Mouse (Mus musculus) midbrain, embryonic 11.5 days (tissue): Measurements from ENCODE around the gene Piezo1. TPM values are rescaled to one million over a fixed set of nuclear protein-coding genes. Genes with fewer than 3 reads are reported as not detected.

Experiments
- ATAC-seq: fragments of 200-750 bp; cut with Nextera tagmentation; 2 replicates; pipeline ENCODE4 v1.8.0; 2017; ENCODE audit warnings: moderate TSS enrichment, moderate library complexity; ENCODE audit not compliant: low FRiP score
- DNase-seq: peaks from one replicate; pipeline ENCODE4 v3.0.0; 2015; ENCODE audit warnings: low spot score; ENCODE audit errors: missing footprints
- H3K27ac ChIP-seq: fragments of 300-500 bp; sonication (generic); 2 replicates; pipeline ENCODE4 v1.5.1; 2014; ENCODE audit warnings: low read depth, low read length
- H3K27me3 ChIP-seq: fragments of 300-500 bp; sonication (generic); 2 replicates; pipeline ENCODE4 v1.6.1; 2014; ENCODE audit warnings: mild to moderate bottlenecking, low read length, moderate library complexity, mixed read lengths; ENCODE audit not compliant: control insufficient read depth, insufficient read depth
- H3K36me3 ChIP-seq: fragments of 300-500 bp; sonication (generic); 2 replicates; pipeline ENCODE4 v1.6.1; 2014; ENCODE audit warnings: mild to moderate bottlenecking, low read length, moderate library complexity, mixed read lengths; ENCODE audit not compliant: control insufficient read depth, insufficient read depth
- H3K4me1 ChIP-seq: fragments of 300-500 bp; sonication (generic); 2 replicates; pipeline ENCODE4 v1.6.1; 2014; ENCODE audit warnings: low read length; ENCODE audit not compliant: control insufficient read depth, insufficient read depth
- H3K4me2 ChIP-seq: fragments of 300-500 bp; sonication (generic); 2 replicates; pipeline ENCODE4 v1.6.1; 2014; ENCODE audit warnings: mild to moderate bottlenecking, moderate library complexity
- H3K4me3 ChIP-seq: fragments of 300-500 bp; sonication (generic); 2 replicates; pipeline ENCODE4 v1.5.1; 2014; ENCODE audit warnings: low read depth, low read length
- H3K9ac ChIP-seq: fragments of 300-500 bp; sonication (generic); 2 replicates; pipeline ENCODE4 v1.6.1; 2014; ENCODE audit warnings: low read length
- H3K9me3 ChIP-seq: fragments of 300-500 bp; sonication (generic); 2 replicates; pipeline ENCODE4 v1.6.1; 2016; ENCODE audit warnings: low read length; ENCODE audit not compliant: control insufficient read depth
- WGBS: fragments of 180-500 bp; shearing (Covaris S2); extraction: QIAGEN DNeasy Blood & Tissue Kit; methylation state at CpG from one replicate; pipeline ENCODE4 v1.1.7; 2014; 5-methylcytosine and 5-hydroxymethylcytosine counted together
- polyA plus RNA-seq: library from polyadenylated mRNA; unstranded; fragments of >200 nt; fragmentation: Nextera tagmentation; extraction: Ambion mirVana; gene quantifications from 2 replicates; pipeline ENCODE4 v1.2.1, GENCODE M21; 2014

Piezo1 gene
- polyA plus RNA-seq, 1 experiment from 2014 or later: 4.3 TPM

DNA sequence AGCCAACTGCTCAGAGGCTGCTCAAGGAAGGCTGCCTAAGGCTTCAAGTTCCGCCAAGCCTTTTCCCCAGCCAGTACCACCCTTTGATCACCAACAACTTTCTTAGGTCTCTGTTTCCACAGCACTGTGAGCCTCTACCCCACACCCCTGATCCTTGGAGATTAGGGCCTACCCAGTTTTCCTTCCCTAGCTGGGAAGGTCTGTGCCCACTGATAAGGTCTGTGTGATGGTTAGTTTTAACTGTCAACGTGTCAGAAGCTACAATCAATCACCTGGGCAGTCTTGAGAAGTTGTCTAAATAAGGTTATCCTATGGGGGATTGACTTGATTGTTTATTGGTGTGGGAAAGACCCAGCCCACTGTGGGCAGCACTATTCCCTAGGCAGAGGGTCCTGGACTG, 13.3 kb downstream of the Piezo1 start:
- Histone ChIP-seq H3K9ac (no peak overlapping the region), H3K27ac (no peak overlapping the region), H3K9me3 (no peaks in the 10 kb centered on the region), H3K4me3 (no peak overlapping the region), H3K4me2 (no peak overlapping the region), H3K27me3 (no peaks in the 10 kb centered on the region), H3K4me1 (no peaks in the 10 kb centered on the region), H3K36me3 (no peaks in the 10 kb centered on the region; the same call in 1 of the 2 replicates)
- DNase-seq (no peak), ATAC-seq (no peak)
- WGBS: 86% methylated on average over 2 of the region's 2 CpGs

- Histone ChIP-seq H3K27me3 (no peaks in the 10 kb centered on the region), H3K36me3 (no peaks in the 10 kb centered on the region), H3K4me3 (no peak overlapping the region), H3K9ac (no peak overlapping the region), H3K4me2 (no peak overlapping the region), H3K27ac (no peak overlapping the region), H3K9me3 (no peaks in the 10 kb centered on the region), H3K4me1 (no peaks in the 10 kb centered on the region)
- WGBS: 77% methylated on average over 6 of the region's 6 CpGs
- DNase-seq (no peak), ATAC-seq (no peak)
Measured at GRCm38 (mm10) chr8:122537033-122537432, 14.1 kb downstream of the Piezo1 start.

GRCm38 (mm10) chr8:122531312-122531711, 19.8 kb downstream of the Piezo1 start:
- H3K36me3 ChIP-seq: no peaks in the 10 kb centered on the region
- H3K27ac ChIP-seq: no peak overlapping the region
- no peaks in the 10 kb centered on the region for H3K4me1 ChIP-seq
- H3K9me3 ChIP-seq: no peaks in the 10 kb centered on the region
- DNase-seq: no peak
- no peak overlapping the region for H3K9ac ChIP-seq
- no peak overlapping the region for H3K4me2 ChIP-seq
- H3K27me3 ChIP-seq: no peaks in the 10 kb centered on the region
- ATAC-seq: no peak
- no peak overlapping the region for H3K4me3 ChIP-seq
- 86% methylated on average over 8 of the region's 8 CpGs for WGBS

DNA sequence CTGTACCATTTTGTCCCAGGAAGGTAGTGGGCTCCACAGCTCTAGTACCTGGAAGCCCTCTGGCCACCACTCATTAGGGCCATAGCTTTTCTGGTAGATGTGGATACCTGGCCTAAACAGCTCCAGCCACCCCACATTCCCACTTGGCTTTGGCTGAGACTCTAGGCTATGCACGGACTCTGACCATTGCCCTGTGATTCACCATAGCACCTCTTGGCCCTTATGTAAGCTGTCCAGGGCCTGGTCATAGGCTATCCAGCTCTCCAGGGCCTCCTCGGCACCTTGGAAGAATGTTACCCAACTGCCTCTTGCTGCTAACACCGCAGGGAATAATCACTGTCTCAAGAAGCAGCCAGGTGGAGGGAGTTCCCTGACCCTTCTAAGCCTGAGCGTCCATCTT, 22.0 kb downstream of the Piezo1 start:
- Histone ChIP-seq H3K4me2 (no peak overlapping the region), H3K4me1 (peaks cover under 1% of the 10 kb centered on the region), H3K36me3 (no peaks in the 10 kb centered on the region), H3K9me3 (no peaks in the 10 kb centered on the region), H3K27me3 (no peaks in the 10 kb centered on the region), H3K9ac (no peak overlapping the region), H3K27ac (no peak overlapping the region), H3K4me3 (no peak overlapping the region)
- 78% methylated on average over 4 of the region's 4 CpGs for WGBS
- ATAC-seq: no peak
- DNase-seq: no peak

GRCm38 (mm10) chr8:122527937-122528336, 23.2 kb downstream of the Piezo1 start:
- 93% methylated on average over 3 of the region's 3 CpGs for WGBS
- H3K27ac ChIP-seq: no peak overlapping the region
- no peak overlapping the region for H3K9ac ChIP-seq
- no peaks in the 10 kb centered on the region for H3K36me3 ChIP-seq
- ATAC-seq (no peak), DNase-seq (no peak)
- no peaks in the 10 kb centered on the region for H3K9me3 ChIP-seq
- H3K4me2 ChIP-seq: no peak overlapping the region
- peaks cover 9% of the 10 kb centered on the region for H3K4me1 ChIP-seq
- H3K27me3 ChIP-seq: no peaks in the 10 kb centered on the region
- no peak overlapping the region for H3K4me3 ChIP-seq

- H3K36me3 ChIP-seq: no peaks in the 10 kb centered on the region
- H3K9ac ChIP-seq: no peak overlapping the region
- H3K9me3 ChIP-seq: no peaks in the 10 kb centered on the region
- H3K4me3 ChIP-seq: no peak overlapping the region
- no peak overlapping the region for H3K4me2 ChIP-seq
- H3K27ac ChIP-seq: no peak overlapping the region
- 73% methylated on average over 7 of the region's 7 CpGs for WGBS
- H3K4me1 ChIP-seq: peaks cover 9% of the 10 kb centered on the region
- H3K27me3 ChIP-seq: no peaks in the 10 kb centered on the region
- DNase-seq: no peak
- no peak for ATAC-seq
Measured at GRCm38 (mm10) chr8:122526526-122527170, 24.5 kb downstream of the Piezo1 start.

DNA sequence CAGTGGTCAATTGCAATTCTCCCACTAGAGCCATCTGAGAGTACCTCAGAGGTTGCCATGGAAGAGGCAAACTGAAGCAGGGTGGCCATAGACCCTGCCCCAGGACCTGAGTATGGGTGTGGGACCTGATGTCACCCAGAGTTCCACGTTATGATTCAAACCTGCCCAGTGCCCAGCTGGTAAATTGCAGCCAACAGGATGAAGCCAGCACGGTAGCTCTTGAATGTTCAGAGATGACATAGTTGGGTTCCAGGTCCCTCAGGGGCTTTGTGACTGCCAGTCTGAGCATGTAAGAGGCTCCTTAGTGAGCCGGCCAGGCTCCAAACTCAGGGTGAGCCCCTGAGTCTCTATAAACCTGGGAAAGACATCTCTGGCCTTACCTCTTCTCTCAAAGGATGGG, 25.0 kb downstream of the Piezo1 start:
- no peak overlapping the region for H3K9ac ChIP-seq

GRCm38 (mm10) chr8:122525004-122525403, 26.1 kb downstream of the Piezo1 start:
- ATAC-seq: no peak
- H3K27ac ChIP-seq: no peak overlapping the region
- H3K27me3 ChIP-seq: no peaks in the 10 kb centered on the region
- no peak overlapping the region for H3K4me2 ChIP-seq
- H3K4me3 ChIP-seq: no peak overlapping the region
- no peak for DNase-seq
- peaks cover 9% of the 10 kb centered on the region for H3K4me1 ChIP-seq
- H3K36me3 ChIP-seq: no peaks in the 10 kb centered on the region
- H3K9me3 ChIP-seq: no peaks in the 10 kb centered on the region
- H3K9ac ChIP-seq: no peak overlapping the region
- 83% methylated on average over 6 of the region's 6 CpGs for WGBS

More for the DNA sequence above, 25.0 kb downstream of the Piezo1 start:
- peaks cover 9% of the 10 kb centered on the region for H3K4me1 ChIP-seq
- H3K9me3 ChIP-seq: no peaks in the 10 kb centered on the region
- no peak for DNase-seq
- 80% methylated on average over 3 of the region's 3 CpGs for WGBS
- H3K27me3 ChIP-seq: no peaks in the 10 kb centered on the region
- no peak overlapping the region for H3K4me2 ChIP-seq
- no peak overlapping the region for H3K27ac ChIP-seq
- no peak for ATAC-seq
- H3K4me3 ChIP-seq: no peak overlapping the region
- H3K36me3 ChIP-seq: no peaks in the 10 kb centered on the region

DNA sequence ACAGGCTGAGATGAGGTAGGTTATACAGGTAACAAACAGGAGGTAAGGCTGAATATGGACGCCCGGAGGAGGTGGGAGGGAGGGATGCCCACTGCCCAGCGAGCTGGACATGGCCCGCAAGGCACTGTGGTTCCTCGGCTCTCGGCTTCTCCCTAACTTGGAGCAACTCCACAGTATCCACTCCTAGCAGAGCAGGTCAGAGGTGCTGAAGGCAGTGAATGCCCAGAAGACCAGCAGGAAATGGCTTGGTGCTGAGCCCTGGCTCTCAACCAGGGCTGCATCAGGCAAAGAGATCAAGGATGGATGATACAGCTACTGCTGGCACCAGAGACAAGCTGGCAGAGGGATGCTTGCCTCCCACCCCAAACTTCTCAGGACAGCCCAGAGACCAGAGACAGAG, 26.6 kb downstream of the Piezo1 start:
- no peak for DNase-seq
- Histone ChIP-seq H3K4me2 (no peak overlapping the region), H3K9ac (no peak overlapping the region), H3K9me3 (no peaks in the 10 kb centered on the region), H3K4me3 (no peak overlapping the region), H3K27me3 (no peaks in the 10 kb centered on the region), H3K4me1 (peaks cover 9% of the 10 kb centered on the region), H3K27ac (no peak overlapping the region), H3K36me3 (no peaks in the 10 kb centered on the region)
- ATAC-seq: no peak
- 91% methylated on average over 6 of the region's 6 CpGs for WGBS
